Mouse (Mus musculus) adrenal gland, adult 18-20 months (tissue): ENCODE results near the gene Tmem100. TPM values are rescaled to one million over a fixed set of nuclear protein-coding genes. Genes with fewer than 3 reads are reported as not detected.

Experiments
- DNase-seq, 2 experiments: peaks; one replicate each; pipeline ENCODE4 v3.0.0; 2021 to 2022; ENCODE audit warnings: low spot score in 2 of 2
- total RNA-seq, 2 experiments: library from RNA; stranded (reverse); gene quantifications; 1 replicate in 1 of 2; 2 replicates in 1 of 2; pipeline ENCODE4 v1.2.3; 2021

Tmem100 gene
- total RNA-seq, 2 experiments from 2014 or later: 3.9 to 5.9 TPM

- no peak for DNase-seq
Measured at GRCm38 (mm10) chr11:90057070-90057469, 26.9 kb downstream of the Tmem100 start.

GRCm38 (mm10) chr11:90059241-90059640 is 29.1 kb downstream of the Tmem100 start:
- DNase-seq: no peak

GRCm38 (mm10) chr11:90062657-90063056 is 32.5 kb downstream of the Tmem100 start:
- no peak for DNase-seq

- DNase-seq: no peak
Measured at GRCm38 (mm10) chr11:90066405-90067250, 36.5 kb downstream of the Tmem100 start.

- no peak for DNase-seq
Measured at GRCm38 (mm10) chr11:90071747-90072146, 41.6 kb downstream of the Tmem100 start.

GRCm38 (mm10) chr11:90073201-90073600 is 43.1 kb downstream of the Tmem100 start:
- no peak for DNase-seq

GRCm38 (mm10) chr11:90076666-90077065 is 46.5 kb downstream of the Tmem100 start:
- DNase-seq: no peak

- DNase-seq: no peak
Measured at GRCm38 (mm10) chr11:90080678-90081267, 50.6 kb downstream of the Tmem100 start.

GRCm38 (mm10) chr11:90081820-90082596 is 51.9 kb downstream of the Tmem100 start:
- DNase-seq: no peak

- DNase-seq: no peak
Measured at GRCm38 (mm10) chr11:90083042-90083441, 52.9 kb downstream of the Tmem100 start.

GRCm38 (mm10) chr11:90084166-90084565 is 54.0 kb downstream of the Tmem100 start:
- DNase-seq: no peak

Other genes with a start within 250 kb of the Tmem100 start
- gene Pctp, start 27.5 kb upstream of the Tmem100 start, total RNA-seq: 1 to 10 TPM; 6.7 to 7.1 TPM
- gene Gm45716, start 157.3 kb downstream of the Tmem100 start, total RNA-seq: 10 to 100 TPM in 1 of 2 experiments, 1 to 10 TPM in 1; 1.6 to 13.0 TPM
- gene Mmd, start 219.1 kb downstream of the Tmem100 start, total RNA-seq: 100 to 1,000 TPM in 1 of 2 experiments, 10 to 100 TPM in 1; 89.7 to 274 TPM